16 mouse cellular contexts compared by ENCODE assay signal in the genomic region with DNA sequence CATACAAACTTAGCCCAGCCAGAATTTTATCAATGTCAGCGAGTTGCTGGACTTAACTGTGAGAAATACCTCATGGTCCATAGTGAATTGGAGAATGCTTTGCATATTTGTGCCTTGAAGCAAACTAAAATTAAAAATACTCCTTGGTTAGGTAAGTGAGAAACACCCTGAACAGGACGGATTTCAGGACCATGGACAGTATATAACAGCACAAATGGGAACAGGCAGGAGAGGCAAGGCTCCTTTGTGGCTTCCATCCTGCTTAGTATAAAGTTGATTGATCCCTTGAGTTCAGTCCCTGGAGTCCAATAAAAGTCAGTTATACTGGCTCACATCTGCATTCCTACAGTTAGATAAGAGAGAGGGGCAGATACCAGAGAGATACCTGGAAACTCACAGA. TPM values are rescaled to one million over a fixed set of nuclear protein-coding genes. Genes with fewer than 3 reads are reported as not detected.
DNase-seq lines count a peak whose midpoint lies in the region; ATAC-seq and TF ChIP-seq lines count a peak whose summit lies in the region.
"Had no signal": no experiment of that assay in that cellular context is flagged by ENCODE, and none has a peak within 500 bp of the region (broad histone marks: within the 10 kb centered on the region; RNA-seq: fewer than 3 reads in every experiment).

No protein-coding gene starts in this region.

- no peak overlapping the region for H3K9ac ChIP-seq in lung, postnatal 0 days (replicated peaks; ENCODE audit: low read depth)
- H3K9ac ChIP-seq: embryonic facial prominence, embryonic 12.5 days; liver, embryonic 15.5 days had no signal

- peak; percentile 38 for DNase-seq in lung, postnatal 0 days (ENCODE audit: low spot score)
- DNase-seq in lung, adult 18-20 months = no peak
- peak; percentile 56 for DNase-seq in R1 (ENCODE audit: low read depth, low spot score)
- DNase-seq in embryo, embryonic 11.5 days (ENCODE audit: low read depth, low spot score) = peak; percentile 37
- DNase-seq in retina, postnatal 1 day = peak; percentile 17
- no peak for DNase-seq in ovary, postnatal 14 days (ENCODE audit: low spot score)
- DNase-seq in heart, adult 11 months = no peak
- DNase-seq: heart, postnatal 36 days; kidney, adult 8-10 months had no signal

- H3K36me3 ChIP-seq in lung, postnatal 0 days (ENCODE audit: insufficient read depth, low read length) = no peaks in the 10 kb centered on the region
- H3K36me3 ChIP-seq: embryonic facial prominence, embryonic 12.5 days; G1E; liver, embryonic 15.5 days had no signal

- H3K4me2 ChIP-seq in lung, postnatal 0 days (replicated peaks; ENCODE audit: low read depth, low read length) = no peak overlapping the region
- H3K4me2 ChIP-seq: embryonic facial prominence, embryonic 12.5 days; liver, embryonic 15.5 days had no signal

- no peaks in the 10 kb centered on the region for H3K4me1 ChIP-seq in lung, postnatal 0 days (ENCODE audit: insufficient read depth, low read depth, low read length)
- H3K4me1 ChIP-seq: embryonic facial prominence, embryonic 12.5 days; liver, embryonic 15.5 days; megakaryocyte, embryonic 14.5 days had no signal

- H3K9me3 ChIP-seq in lung, postnatal 0 days (ENCODE audit: low read length) = no peaks in the 10 kb centered on the region
- H3K9me3 ChIP-seq: embryonic facial prominence, embryonic 12.5 days; G1E; liver, embryonic 15.5 days; megakaryocyte, embryonic 14.5 days had no signal

- H3K27me3 ChIP-seq in lung, postnatal 0 days (replicated peaks; ENCODE audit: insufficient read depth, low read length) = no peaks in the 10 kb centered on the region
- H3K27me3 ChIP-seq: embryonic facial prominence, embryonic 12.5 days; liver, embryonic 15.5 days; megakaryocyte, embryonic 14.5 days had no signal

- TF ChIP-seq CTCF in lung, postnatal 0 days (IDR thresholded peaks at IDR 0.05) = no peak

- WGBS in lung, postnatal 0 days = 16% methylated on average over 2 of the region's 2 CpGs

- no peak overlapping the region for H3K27ac ChIP-seq in lung, postnatal 0 days (ENCODE audit: low read length)
- H3K27ac ChIP-seq: embryonic facial prominence, embryonic 12.5 days; liver, embryonic 15.5 days had no signal

- H3K4me3 ChIP-seq in lung, postnatal 0 days (ENCODE audit: low read depth, low read length) = no peak overlapping the region
- H3K4me3 ChIP-seq: embryonic facial prominence, embryonic 12.5 days; liver, embryonic 15.5 days; megakaryocyte, embryonic 14.5 days; myocyte had no signal

- TF ChIP-seq EP300 in lung, postnatal 0 days (IDR thresholded peaks at IDR 0.05) = no peak

- ATAC-seq in lung, postnatal 0 days = no peak

RNA-seq across cellular contexts. Expression of gene Bpifa3, which starts 53.9 kb away (rescaled TPM):
- not detected in 2 replicates for polyA plus RNA-seq in lung, postnatal 0 days (2015; fragmentation: Nextera tagmentation; extraction: Ambion mirVana)
- polyA plus RNA-seq: embryonic facial prominence, embryonic 12.5 days; forebrain, embryonic 11.5 days; G1E; liver, embryonic 15.5 days; myocyte; spleen, adult 2 months had no signal

Comparison
In these comparisons a context has a peak if more than half of its experiments do, and no peak if none do; other contexts are left out.
1. DNase-seq: peak in lung, postnatal 0 days (single experiment), R1 (single experiment), embryo, embryonic 11.5 days (single experiment) and retina, postnatal 1 day (single experiment); none in lung, adult 18-20 months (0 of 2), ovary, postnatal 14 days (single experiment) and heart, adult 11 months (single experiment).